Mouse (Mus musculus) heart, postnatal 0 days (tissue): ENCODE measurements around the gene Plekhf1. TPM values are rescaled to one million over a fixed set of nuclear protein-coding genes. Genes with fewer than 3 reads are reported as not detected.

Source experiments
- ATAC-seq: fragments of 200-750 bp; cut with Nextera tagmentation; 2 replicates; pipeline ENCODE4 v1.8.0; 2017; ENCODE audit warnings: low read depth, moderate number of reproducible peaks, moderate library complexity; ENCODE audit not compliant: insufficient read depth
- DNase-seq: peaks from one replicate; pipeline ENCODE4 v3.0.0-alpha.2; 2016; ENCODE audit warnings: low spot score
- H3K27ac ChIP-seq: fragments of 300-500 bp; sonication (generic); 2 replicates; pipeline ENCODE4 v1.5.1; 2014; ENCODE audit warnings: low read depth, mild to moderate bottlenecking
- H3K27me3 ChIP-seq: fragments of 300-500 bp; sonication (generic); 2 replicates; pipeline ENCODE4 v1.6.1; 2014; ENCODE audit warnings: low read length, mixed read lengths; ENCODE audit not compliant: control insufficient read depth, insufficient read depth
- H3K36me3 ChIP-seq: fragments of 300-500 bp; sonication (generic); replicated peaks from 2 replicates; pipeline ENCODE4 v1.6.1; 2014; ENCODE audit warnings: low read length, mixed read lengths; ENCODE audit not compliant: control insufficient read depth, insufficient read depth
- H3K4me1 ChIP-seq: fragments of 300-500 bp; sonication (generic); 2 replicates; pipeline ENCODE4 v1.6.1; 2014; ENCODE audit warnings: antibody characterized with exemption; ENCODE audit not compliant: control insufficient read depth, insufficient read depth
- H3K4me2 ChIP-seq: fragments of 300-500 bp; sonication (generic); 2 replicates; pipeline ENCODE4 v1.6.1; 2014; ENCODE audit warnings: low read depth, mild to moderate bottlenecking, low read length, moderate library complexity
- H3K4me3 ChIP-seq: fragments of 300-500 bp; sonication (generic); 2 replicates; pipeline ENCODE4 v1.5.1; 2014; ENCODE audit warnings: low read depth, low read length
- H3K9ac ChIP-seq: fragments of 300-500 bp; sonication (generic); replicated peaks from 2 replicates; pipeline ENCODE4 v1.6.1; 2014; ENCODE audit warnings: low read depth, low read length, mixed read lengths
- H3K9me3 ChIP-seq: fragments of 300-500 bp; sonication (generic); replicated peaks from 2 replicates; pipeline ENCODE4 v1.6.1; 2016; ENCODE audit warnings: low read length; ENCODE audit not compliant: control insufficient read depth
- CTCF ChIP-seq: IDR thresholded peaks from 2 replicates; pipeline ENCODE4 v1.5.1; 2016; ENCODE audit warnings: antibody characterized with exemption, control low read depth, low read depth
- EP300 ChIP-seq: IDR thresholded peaks from 2 replicates; pipeline ENCODE4 v1.6.1; 2016; ENCODE audit warnings: antibody characterized with exemption, low read depth
- WGBS: fragments of 180-500 bp; shearing (Covaris S2); extraction: QIAGEN DNeasy Blood & Tissue Kit; methylation state at CpG from one replicate; pipeline ENCODE4 v1.1.7; 2014; 5-methylcytosine and 5-hydroxymethylcytosine counted together
- polyA plus RNA-seq: library from polyadenylated mRNA; unstranded; fragments of >200 nt; fragmentation: Nextera tagmentation; extraction: Ambion mirVana; gene quantifications from 2 replicates; pipeline ENCODE4 v1.2.1, GENCODE M21; 2015
- total RNA-seq: library from RNA; depleted of rRNA; stranded (reverse); fragments of >200 nt; gene quantifications from 2 replicates; pipeline ENCODE4 v1.2.3, GENCODE M21; 2014; ENCODE audit warnings: low replicate concordance

Gene Plekhf1
- total and polyA plus RNA-seq, 2 experiments from 2014 or later: 6.6 to 17.5 TPM

GRCm38 (mm10) chr7:38190056-38190835, 37.6 kb downstream of the Plekhf1 start:
- no peak for ATAC-seq
- Histone ChIP-seq H3K4me2 (no peak overlapping the region), H3K27ac (no peak overlapping the region)

DNA sequence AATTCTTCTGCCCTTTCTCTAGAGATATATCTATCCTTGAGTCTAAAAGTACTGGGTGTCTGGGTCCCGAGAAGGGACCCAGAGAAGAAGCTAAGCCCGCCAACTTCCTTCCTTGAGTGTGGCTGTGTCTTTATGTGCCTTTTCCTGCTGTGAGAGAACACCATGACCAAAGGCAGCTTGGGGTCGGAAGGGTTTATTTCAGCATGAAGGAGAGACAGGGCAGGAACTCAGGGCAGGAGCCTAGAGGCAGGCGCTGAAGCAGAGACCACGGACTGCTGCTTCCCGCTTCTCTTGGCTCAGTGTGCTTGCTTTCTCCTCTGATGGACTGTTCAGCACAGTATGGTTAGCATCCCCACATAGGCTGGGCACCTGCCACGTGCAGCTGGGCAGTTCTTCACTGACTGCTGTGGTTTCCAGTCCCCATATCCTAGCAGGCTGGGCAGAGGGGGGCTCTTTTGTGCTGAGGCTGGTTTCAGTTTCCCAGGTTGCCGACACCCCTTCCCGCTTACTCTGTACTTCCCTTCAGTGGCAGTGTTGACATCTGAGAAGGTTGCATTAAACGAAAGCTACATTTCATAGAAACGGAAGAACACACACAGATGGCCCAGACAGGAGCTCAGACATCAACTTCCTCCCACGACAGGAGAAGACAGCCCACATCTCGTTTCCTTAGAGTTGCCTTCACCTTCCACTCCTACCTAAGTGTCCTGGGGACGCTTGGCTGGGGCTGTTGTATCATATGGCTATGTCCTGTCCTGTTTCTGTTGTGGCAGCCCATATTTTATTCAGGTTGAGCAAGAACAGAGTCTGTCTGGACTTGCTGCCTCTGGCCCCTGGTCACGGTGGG, 38.5 kb downstream of the Plekhf1 start:
- Histone ChIP-seq H3K9ac (no peak overlapping the region), H3K4me1 (peaks cover 2% of the 10 kb centered on the region; the same call in 1 of the 2 replicates), H3K9me3 (no peaks in the 10 kb centered on the region), H3K4me3 (no peak overlapping the region), H3K27me3 (no peaks in the 10 kb centered on the region), H3K27ac (peak overlapping the region; percentile 59; the same call in 1 of the 2 replicates), H3K36me3 (peaks cover 20% of the 10 kb centered on the region), H3K4me2 (peak overlapping the region; percentile 12; the same call in 1 of the 2 replicates)
- WGBS: 67% methylated on average over 15 of the region's 15 CpGs
- ATAC-seq (no peak), DNase-seq (no peak)
- TF ChIP-seq CTCF (no peak), EP300 (no peak)

More at GRCm38 (mm10) chr7:38190056-38190835, 37.6 kb downstream of the Plekhf1 start:
- DNase-seq: no peak
- Histone ChIP-seq H3K9me3 (no peaks in the 10 kb centered on the region), H3K36me3 (peaks cover 24% of the 10 kb centered on the region), H3K4me1 (no peaks in the 10 kb centered on the region), H3K4me3 (no peak overlapping the region), H3K9ac (no peak overlapping the region), H3K27me3 (no peaks in the 10 kb centered on the region)
- TF ChIP-seq CTCF (no peak), EP300 (no peak)
- 90% methylated on average over 8 of the region's 8 CpGs for WGBS

DNA sequence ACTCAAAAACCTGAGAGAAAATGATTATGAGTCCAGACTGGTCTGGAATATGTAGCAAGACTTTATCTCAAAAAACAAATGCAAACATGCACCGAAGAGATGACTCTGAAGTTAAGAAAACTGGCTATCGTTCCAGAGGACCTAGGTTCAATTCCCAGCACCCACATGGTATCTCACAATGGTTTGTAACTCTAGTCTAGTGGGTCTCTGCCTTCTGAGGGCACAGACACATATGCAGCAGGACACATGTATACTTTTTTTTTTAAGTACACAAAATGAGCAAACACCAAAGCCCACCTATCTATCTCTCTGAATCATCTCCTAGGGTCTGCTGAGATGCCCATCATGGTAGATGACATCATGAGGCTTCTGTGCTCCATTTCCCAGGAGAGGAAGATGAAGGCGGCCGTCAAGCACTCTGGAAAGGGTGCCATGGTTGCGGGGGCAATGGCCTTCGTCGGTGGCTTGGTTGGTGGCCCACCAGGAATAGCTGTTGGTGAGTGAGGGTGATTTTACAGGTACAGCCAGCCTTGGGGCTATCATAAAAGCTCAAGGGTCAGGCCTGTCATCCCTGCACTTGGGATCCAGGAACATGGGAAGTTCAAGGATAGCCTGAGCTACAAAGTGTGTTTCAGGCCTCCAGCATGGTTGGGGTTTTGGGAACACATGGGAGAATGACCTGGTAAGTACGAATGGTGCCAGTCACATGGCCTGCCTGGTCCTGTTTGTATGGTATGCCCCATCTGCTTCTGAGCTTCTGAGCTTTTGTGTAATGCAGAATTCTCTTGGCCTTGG, 39.3 kb downstream of the Plekhf1 start:
- H3K9me3 ChIP-seq: no peaks in the 10 kb centered on the region
- H3K4me1 ChIP-seq: peaks cover 6% of the 10 kb centered on the region; the same call in 1 of the 2 replicates
- 93% methylated on average over 8 of the region's 8 CpGs for WGBS
- no peak overlapping the region for H3K4me2 ChIP-seq
- H3K27me3 ChIP-seq: no peaks in the 10 kb centered on the region
- H3K9ac ChIP-seq: no peak overlapping the region
- TF ChIP-seq CTCF (no peak), EP300 (no peak)
- no peak for DNase-seq
- H3K27ac ChIP-seq: peak overlapping the region; percentile 59; the same call in 1 of the 2 replicates
- no peak overlapping the region for H3K4me3 ChIP-seq
- ATAC-seq: no peak
- peaks cover 20% of the 10 kb centered on the region for H3K36me3 ChIP-seq

DNA sequence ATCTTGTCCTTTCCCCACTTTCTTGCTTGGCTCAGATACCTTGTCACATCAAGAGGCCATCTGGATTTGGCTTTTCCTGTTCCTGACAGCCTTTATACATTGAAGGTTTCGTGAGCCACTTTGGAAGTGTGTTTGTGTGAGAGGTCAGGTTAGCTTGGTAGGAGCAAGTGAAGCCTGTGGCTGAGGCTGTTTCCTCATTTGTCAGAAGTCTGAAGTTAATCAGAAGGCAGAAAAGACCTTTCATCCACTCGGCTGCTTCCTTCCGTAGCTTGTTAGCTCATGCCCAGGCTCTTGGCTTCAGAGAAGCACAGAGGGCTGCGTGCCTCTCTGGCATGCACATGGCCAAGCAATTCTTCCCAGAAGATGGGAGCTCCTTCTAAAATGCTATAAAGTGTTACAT, 40.0 kb downstream of the Plekhf1 start:
- DNase-seq (no peak), ATAC-seq (no peak)
- Histone ChIP-seq H3K27ac (no peak overlapping the region), H3K4me1 (peaks cover 10% of the 10 kb centered on the region), H3K9ac (no peak overlapping the region), H3K27me3 (no peaks in the 10 kb centered on the region), H3K4me3 (no peak overlapping the region), H3K4me2 (no peak overlapping the region), H3K9me3 (no peaks in the 10 kb centered on the region), H3K36me3 (peaks cover 20% of the 10 kb centered on the region)
- 77% methylated on average over 4 of the region's 4 CpGs for WGBS
- no peak for TF ChIP-seq CTCF
- TF ChIP-seq EP300: no peak

- Histone ChIP-seq H3K36me3 (peaks cover 20% of the 10 kb centered on the region), H3K4me3 (no peak overlapping the region), H3K27me3 (no peaks in the 10 kb centered on the region), H3K4me1 (peaks cover 10% of the 10 kb centered on the region), H3K9me3 (no peaks in the 10 kb centered on the region), H3K27ac (no peak overlapping the region), H3K4me2 (no peak overlapping the region), H3K9ac (no peak overlapping the region)
- WGBS: 60% methylated on average over 4 of the region's 4 CpGs
- DNase-seq: no peak
- TF ChIP-seq EP300 (no peak), CTCF (no peak)
- no peak for ATAC-seq
Measured at GRCm38 (mm10) chr7:38186861-38187260, 41.0 kb downstream of the Plekhf1 start.
